Mouse (Mus musculus) gastrocnemius, adult 18-20 months (tissue): ENCODE measurements around the gene Hmg20b. TPM values are rescaled to one million over a fixed set of nuclear protein-coding genes. Genes with fewer than 3 reads are reported as not detected.
A peak's percentile ranks its signal among the peaks of the same experiment; 100 is the strongest.

Experiments used
- DNase-seq: peaks from one replicate; pipeline ENCODE4 v3.0.0; 2021; ENCODE audit warnings: low spot score
- total RNA-seq, 2 experiments: library from RNA; stranded (reverse); gene quantifications; 2 replicates each; pipeline ENCODE4 v1.2.3; 2021

The Hmg20b gene
- total RNA-seq, 2 experiments from 2014 or later, result 14.7 to 19.6 TPM

DNA sequence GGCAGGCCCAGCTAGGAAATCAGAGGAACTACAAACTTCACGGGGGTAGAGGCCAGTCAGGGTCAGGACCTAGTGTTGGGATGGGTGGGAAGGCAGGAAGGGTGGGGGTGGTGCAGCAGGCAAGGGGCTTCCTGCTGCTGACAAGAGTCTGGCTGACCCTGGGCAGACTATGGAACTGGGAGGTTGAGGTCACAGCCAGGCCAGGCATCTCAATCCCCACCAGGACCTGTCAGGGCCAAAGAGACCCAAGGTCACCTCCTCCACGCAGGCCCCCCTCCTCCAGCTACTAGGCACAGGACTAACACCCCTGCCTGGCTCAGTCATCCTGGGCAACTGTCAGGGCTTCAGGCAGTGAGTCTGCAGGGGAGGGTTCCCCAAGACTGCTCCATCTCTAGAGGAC is 22.3 kb downstream of the Hmg20b start:
- DNase-seq, result no peak

DNA sequence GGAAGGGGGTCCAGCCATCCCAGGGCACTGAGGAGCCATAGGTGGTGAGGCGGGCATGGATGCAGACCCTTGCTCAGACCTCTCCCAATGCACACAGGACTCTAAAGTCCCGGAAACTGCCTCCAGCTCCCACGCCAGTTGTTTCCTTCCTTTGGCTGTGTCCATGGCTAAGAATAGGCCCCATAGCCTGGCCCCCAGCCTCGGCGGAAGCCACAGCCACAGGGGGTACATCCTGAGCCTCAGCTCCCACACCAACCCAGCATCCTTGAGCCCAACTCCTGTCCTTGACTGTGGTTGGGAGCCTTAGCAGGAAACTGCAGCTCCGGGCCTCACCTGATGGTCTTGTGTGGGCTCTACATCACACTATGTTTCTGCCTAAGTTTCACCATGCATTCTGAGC is 23.4 kb downstream of the Hmg20b start:
- DNase-seq, result no peak

DNA sequence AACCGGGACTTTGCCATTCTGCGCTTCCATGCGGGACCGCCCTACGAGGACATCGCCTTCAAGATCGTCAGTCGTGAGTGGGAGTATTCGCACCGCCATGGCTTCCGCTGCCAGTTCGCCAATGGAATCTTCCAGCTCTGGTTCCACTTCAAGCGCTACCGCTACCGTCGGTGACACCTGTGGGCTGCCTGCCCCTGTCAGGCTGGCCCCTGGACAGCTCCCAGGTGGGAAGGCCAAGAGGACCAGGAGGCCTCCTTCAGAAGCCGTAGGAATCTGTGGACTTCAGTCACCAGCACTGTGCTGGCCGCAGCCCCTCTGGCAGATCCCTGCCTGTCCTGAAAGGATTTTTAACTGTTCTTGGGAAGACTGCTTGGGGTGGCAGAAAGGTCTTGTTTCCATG is 24.5 kb downstream of the Hmg20b start:
- no peak for DNase-seq

DNA sequence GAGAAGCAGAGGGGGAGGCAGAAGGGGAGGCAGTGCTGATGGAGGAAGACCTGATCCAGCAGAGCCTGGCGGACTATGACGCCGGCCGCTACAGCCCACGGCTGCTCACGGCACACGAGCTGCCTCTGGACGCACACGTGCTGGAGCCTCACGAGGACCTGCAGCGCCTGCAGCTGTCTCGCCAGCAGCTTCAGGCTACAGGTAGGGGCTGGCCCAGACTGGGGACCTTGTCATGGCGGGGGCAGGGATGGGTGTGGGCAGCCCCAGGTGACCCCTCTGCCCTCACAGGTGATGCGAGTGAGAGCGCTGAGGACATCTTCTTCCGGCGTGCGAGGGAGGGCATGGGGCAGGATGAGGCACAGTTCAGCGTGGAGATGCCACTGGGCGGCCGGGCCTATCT is 25.1 kb downstream of the Hmg20b start:
- no peak for DNase-seq

DNA sequence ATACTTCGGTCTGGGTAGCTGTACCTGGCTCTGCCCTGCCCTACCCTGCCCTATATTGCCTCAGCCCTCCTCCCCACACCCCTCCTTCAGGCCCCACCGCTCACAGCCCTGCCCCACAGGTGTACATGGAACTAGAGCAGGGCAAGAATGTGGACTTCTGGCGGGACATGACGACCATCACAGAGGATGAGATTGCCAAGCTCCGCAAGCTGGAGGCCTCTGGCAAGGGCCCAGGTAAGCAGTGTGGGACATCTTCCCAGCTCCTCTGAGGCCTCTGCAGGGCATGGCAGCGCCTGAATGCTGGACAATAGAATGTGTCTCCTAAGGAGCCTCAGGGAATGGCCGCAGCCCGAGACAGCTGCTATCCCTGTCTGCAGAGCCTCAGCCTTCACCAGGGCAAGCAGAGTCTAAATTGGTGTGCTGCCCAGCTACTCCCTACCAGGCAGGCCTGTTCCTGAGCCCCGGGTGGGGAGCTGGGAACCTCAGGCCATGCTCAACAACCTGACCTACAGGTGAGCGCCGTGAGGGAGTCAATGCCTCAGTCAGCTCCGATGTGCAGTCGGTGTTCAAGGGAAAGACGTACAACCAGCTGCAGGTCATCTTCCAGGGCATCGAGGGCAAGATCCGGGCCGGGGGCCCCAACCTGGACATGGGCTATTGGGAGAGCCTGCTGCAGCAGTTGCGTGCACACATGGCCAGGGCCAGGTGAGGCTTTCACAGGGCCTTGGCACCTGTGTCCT is 26.3 kb downstream of the Hmg20b start:
- DNase-seq, result no peak

DNA sequence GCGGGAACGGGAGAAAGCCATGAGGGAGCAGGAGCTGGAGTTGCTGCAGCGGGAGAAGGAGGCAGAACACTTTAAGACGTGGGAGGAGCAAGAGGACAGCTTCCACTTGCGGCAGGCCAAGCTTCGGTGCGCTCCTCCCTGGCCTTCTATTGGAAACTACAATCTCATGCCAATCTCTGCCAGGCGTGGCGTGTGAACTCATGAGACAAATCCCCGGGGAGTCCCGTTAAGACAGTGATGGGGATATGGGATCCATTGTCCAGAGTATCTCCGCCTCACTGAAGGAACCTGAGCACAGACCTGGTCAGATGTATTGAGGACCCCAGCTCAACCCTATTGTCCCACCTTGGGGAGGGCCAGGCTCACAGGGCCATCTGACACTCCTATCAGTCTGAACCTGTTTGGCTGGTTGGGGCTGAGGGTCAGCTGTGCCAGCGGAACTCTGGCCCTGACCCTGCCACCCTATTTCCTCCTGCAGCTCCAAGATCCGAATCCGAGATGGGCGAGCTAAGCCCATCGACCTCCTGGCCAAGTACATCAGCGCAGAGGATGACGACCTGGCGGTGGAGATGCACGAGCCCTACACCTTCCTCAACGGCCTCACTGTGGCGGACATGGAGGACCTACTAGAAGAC is 27.0 kb downstream of the Hmg20b start:
- no peak for DNase-seq

DNA sequence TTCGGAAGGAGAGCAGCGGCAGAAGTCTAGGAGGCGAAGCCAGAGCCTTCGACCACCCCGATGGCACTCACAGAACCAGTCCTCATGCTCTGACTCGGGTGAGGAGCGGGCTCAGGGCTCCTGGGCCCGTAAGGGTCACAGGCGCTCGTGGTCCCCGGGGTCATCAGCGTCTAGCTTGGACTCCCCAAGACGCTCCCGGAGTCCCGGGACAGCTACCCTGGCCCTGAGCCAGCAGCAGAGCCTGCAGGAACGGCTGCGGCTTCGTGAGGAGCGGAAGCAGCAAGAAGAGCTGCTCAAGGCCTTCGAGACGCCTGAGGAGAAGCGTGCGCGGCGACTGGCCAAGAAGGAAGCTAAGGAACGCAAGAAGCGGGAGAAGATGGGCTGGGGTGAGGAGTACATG is 27.8 kb downstream of the Hmg20b start:
- no peak for DNase-seq

DNA sequence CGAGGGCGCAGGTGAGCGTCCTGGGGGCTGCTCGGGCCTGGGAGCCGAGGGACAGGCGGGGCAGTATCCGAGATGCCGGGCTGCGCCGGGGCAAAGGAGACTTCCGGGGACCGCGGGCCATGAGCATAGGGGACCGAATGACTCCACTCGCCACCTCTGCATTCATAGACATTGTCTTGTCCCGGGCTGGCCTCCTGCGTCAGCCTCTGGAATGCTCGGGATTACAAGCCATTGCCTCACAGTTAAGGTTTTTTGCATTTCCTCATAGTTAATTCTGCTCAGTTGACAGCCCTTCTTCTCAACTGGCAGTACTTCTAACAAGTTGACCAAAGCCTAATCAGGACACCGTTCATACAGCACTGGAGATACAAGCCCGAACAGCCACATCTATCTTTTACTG is 28.8 kb downstream of the Hmg20b start:
- DNase-seq, result no peak

DNA sequence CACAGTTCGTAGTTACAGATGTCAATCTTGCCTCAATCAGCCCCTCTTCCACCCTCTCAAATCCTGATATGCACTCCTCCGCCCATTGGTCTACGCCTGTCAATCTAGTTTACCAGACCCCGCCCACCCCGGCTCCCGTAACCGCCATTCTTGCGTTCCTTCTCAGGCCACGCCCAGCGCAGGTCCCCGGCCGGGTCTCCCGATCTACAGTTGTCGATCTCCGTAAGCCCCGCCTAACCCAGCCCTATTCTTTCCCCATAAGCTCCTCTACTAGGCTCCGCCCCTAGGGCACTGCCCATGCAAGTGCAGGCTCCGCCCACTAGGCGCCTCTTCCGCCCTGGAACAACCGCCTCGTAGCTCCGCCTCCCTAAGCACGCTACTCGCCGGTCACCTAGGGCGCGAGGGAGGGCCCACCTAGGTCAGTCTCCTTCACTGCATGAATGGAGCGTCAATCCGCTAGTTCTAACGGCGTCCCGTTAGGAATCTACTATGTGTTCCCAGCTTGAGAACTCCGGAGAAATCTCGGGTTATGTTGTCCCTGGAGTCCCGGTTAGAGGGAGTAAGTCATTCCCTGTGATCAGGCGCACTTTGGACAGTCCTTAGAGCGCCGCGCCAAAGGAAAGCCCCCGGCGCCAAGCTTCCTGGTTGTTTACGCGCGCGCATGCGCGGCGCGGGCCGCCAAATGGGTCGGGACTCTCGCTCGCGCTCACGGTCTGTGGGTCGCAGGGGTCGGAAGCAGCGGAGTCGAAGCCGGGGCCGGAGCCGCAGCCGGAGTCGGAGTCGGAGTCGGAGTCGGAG is 29.5 kb downstream of the Hmg20b start, which contains the start of gene Cactin:
Gene Cactin, plus strand, starts transcription at position 554 of the 798 bp plus-strand sequence.
- DNase-seq, result peak; percentile 100

DNA sequence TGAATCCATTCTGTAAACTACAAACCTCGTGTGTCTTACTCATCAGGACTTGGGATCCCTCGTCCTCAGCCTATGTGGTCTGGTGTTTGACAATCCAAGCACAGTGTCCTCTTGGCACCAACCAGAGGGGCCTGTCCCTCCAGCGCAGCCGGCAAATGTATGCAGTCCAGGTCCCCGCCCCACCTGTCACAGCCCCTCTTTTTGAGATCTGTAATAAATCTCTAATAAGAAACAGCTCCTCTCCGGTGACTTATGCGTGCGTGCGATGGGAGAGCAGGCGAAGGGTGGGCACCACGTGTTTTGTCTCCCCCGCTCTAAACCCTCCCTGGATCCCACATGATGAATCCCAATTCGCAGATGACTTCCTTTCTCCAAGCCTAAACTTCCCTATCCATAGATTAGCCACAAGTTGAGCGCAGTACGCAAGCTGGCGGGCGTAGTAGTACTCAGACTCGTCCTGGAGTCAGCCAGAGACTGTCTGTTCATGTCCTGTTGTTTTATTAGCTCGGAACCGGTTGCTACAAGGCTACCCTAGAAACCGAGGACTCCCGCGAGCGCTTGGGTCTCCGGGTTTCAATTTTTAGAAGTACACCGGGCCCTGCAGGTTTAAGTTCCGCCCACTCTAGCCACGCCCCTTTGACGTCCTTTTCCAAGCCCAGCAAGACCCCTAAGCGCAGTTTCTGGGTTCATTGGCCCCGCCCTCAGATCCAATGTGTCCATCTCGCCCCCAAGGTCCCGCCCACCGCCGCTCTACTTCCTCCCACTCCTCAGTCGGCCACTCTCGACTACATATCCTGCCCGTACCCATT is 30.3 kb downstream of the Hmg20b start:
- DNase-seq, result peak; percentile 26

DNA sequence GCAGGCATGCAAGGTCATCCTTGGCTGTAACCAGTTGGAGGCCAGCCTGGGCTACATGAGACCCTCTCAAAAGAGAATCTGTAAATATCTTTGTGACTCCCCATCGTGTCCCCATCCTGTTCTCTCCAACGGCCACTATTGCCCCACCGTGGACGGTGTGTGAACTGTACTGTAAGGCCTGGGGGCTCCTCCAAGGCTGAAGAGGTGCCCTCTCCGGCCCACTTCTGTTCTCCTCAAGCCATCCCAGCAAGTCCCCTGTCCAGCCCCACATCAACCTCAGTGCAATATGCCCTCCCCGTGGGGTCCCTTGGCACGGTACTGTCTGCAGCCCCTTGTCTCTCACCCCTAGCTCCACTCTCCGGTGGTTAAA is 31.0 kb downstream of the Hmg20b start:
- no peak for DNase-seq

DNA sequence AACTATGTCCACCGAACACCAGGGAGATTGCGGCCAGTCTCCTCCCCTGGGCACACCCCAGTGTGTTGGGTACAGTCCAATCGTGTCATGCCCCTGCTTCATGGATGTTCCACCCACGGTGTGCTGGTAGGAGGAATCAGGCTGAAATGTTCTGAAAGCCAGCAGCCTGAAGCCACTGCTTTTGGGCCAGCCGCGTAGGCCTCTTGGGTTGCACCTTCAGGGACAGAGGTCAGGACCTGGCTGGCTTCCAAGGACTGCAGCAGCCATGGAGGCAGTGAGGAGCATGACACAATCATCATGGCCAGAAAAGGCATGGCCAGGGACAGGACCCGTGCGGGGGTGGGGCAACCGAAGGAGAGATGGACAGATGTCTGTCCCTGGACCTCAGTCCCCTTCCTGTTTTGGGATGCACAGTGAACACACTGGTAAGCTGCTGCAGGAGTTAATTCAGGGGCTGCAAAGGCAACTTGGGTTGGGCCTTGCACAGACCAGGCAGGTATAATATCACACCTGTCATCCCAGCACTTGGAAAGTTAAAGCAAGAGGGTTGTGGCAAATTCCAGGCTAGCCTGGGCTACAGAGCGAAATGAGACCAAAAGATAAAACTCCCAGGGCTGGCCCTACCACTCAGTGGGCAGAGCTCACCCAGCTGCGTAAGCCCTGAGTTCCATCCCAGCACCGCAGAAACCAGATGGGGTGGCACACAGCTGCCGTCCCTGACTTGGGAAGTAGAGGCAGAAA is 31.5 kb downstream of the Hmg20b start:
- DNase-seq, result peak; percentile 54

DNA sequence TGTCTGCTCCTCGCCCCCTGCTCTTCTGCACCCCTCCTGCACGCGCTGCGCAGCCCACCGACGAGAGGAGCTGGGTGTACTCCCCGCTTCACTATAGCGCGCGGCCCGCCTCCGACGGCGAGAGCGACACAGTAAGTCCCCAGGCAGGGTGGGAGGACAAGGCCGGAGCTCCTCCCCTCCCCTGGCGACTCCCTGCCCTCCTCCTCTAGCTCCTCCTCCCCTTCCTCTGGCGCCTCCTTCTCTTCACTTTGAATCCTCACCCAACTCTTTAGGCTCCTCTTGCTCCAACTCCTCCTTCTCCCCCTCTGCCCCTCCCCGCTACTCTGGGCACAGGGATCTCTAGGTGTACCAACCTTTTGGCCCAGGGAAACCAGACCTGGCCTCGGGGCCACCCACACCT is 33.0 kb downstream of the Hmg20b start:
- no peak for DNase-seq

DNA sequence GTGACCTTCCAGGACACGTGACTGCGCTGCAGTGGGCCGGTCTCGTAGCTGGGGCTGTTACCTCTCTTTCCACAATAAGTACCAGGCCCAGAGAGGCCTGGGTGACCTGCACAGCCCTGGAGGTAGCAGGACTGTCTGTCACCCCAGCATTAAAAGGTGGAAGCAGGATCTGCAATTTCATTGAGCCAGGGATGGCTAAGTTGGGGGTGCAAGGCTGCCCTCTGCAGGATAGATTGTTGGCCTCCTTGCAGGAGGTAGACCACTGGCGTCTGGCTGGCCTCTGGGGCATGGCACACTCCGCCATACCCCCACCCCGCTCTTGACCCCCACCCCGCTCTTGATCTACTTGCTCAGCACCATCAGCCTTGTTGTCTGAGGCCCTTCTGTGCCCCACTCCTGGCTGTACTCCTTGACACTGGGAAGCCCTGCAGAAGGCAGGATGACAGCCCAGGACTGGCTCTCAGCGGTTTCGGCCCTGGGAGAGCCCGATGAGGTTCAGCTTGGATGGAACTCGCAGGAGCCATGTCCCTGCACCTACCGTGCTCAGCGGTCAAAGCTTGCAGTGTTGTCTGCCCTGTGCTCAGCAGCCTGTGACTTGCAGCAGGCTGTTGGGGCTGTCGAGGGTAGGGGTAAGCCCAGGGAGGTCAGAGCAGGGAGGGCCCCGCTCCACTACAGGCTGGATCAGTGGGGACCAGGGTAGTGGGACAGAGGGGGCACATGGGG is 33.8 kb downstream of the Hmg20b start:
- no peak for DNase-seq

DNA sequence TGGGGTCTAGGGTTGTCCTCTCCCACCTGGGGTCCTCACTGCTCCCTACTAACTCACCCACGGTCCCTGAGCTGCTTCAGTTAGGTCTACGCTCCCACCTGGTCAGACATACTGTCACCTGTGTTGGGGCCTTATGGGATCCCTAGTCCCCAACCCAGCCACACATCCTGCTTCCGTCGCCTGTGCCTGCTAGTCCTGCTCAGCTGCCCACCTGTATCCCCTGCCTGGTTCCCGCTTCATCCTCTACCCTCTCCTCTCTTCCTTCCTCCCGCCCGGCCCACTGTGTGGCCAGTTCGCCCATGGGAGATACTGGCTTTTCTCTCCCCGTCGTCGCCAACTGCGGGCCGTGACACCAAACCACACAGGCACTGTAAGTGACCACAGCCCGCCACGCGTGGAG is 34.7 kb downstream of the Hmg20b start:
- no peak for DNase-seq

DNA sequence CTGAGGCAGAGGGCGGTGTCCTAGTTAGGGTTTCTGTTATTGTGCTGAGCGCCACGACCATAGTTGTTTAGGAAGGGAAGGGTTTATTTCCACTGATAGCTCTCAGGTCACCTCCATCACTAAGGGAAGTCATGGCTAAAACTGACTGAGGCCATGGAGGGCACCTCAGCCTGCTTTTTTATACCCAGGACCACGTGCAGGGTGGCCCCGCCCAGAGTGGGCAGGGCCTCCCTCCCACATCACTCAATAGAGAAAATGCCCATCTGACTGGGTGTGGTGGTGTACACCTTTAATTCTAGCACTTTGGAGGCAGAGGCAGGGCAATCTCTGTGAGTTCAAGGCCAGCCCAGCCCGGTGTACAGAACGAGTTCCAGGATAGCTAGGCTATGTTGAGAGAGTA is 36.1 kb downstream of the Hmg20b start:
- DNase-seq, result no peak

DNA sequence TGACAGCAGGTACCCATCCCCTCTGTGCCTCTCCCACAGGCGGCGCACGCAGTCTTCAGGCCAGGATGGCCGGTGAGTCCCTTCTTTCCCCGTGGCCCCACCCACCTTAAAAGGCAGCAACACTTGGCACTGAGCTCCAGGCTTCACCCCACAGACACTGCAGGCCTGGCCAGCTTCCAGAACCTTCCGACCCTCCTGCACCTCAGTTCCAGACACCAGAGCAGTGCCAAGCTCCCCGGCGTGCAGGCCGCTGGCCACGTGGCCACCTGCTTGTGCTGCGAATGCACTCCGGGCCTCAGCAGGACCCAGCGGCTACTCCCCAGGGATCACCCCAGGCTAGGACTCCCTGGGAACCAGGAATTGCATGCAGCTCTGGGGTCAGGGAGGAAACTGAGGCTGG is 36.7 kb downstream of the Hmg20b start:
- DNase-seq, result no peak

DNA sequence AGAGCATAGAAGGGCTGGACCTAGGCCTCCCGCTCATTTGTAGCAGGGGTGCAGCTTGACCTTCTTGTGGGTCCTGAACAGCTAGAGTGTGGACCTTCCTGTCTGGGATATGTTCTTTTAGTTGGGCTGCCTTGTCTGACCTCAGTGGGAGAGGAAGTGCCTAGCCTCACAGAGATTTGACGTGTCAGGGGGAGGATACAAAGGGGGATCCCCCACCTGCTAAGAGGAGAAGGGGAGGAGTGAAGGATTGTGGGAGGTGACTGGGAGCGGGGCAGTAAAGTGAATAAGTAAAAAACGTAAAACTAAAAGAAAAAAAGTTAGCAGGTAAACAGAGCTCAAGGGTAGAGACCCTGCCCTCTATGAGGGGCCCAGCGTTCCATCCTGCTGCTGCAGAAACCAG is 40.7 kb downstream of the Hmg20b start:
- DNase-seq, result no peak

DNA sequence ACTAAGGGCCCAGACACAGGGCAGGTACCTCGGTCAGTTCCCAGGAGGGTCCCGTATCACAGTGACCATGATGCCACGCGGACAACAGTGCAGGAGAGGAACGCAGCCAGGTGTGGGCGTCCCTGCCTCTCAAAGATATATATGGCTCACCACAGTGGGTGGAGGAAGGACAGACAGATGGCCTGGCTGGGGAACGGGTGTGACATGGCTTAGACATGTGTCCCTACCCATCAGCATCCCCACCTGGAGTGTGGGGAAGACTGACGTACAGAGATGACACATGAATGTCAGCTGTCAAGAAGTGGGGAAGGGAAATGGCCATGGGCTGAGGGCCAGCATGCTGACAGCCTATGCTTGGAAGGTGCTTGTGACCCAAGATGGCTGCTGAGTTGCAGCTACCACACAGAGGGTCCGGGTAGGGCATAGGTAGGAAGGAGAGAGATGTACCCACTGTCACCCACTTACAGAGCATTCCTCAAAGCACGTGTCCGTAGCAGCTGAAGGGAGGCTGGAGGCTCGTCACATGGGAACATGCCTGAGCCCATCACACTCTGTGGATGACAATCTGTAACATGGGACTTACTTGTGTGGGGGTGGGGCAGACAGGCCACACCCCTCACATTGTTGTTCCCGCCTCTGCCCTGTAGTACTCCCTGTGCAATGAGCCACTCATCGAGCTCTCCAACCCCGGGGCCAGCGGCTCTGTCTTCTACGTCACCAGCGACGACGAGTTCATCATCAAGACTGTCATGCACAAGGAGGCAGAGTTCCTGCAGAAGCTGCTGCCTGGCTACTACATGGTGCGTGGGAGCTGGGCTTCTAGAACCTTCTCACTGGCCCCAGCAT is 43.2 kb downstream of the Hmg20b start:
- DNase-seq, result no peak
